Mouse (Mus musculus) left cerebral cortex, adult 11 months (tissue): ENCODE measurements around the gene Vcl.
A peak's percentile ranks its signal among the peaks of the same experiment; 100 is the strongest.

ENCODE experiments used
- DNase-seq: peaks from one replicate; pipeline ENCODE4 v3.0.0; 2022; ENCODE audit warnings: low spot score

The Vcl gene

DNA sequence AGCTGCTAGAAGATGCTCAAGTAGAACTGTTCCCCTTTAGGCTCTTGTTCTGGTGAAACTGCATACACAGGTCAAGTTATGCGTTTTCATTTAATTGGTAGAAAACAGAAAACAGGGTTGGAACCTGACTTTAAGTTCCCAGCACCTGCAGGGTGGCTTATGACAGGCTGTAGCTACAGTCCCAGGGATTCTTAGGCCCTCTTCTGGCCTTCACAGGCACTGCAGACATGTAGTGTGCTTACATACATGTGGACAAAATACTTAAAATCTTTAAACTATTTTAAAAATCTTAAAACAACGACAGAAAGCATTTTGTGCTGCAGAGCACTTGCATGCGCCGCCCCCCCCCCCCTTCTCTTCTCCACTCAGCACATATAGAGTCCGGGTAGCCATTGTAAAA, 140.4 kb downstream of the Vcl start:
- DNase-seq, result no peak

- DNase-seq, result no peak
Observed at GRCm38 (mm10) chr14:21073981-21074380, 144.8 kb downstream of the Vcl start.

- DNase-seq, result no peak
Observed at GRCm38 (mm10) chr14:21074398-21075320, 145.5 kb downstream of the Vcl start.

GRCm38 (mm10) chr14:21075751-21076500, 146.7 kb downstream of the Vcl start:
- peak; percentile 85 for DNase-seq

DNA sequence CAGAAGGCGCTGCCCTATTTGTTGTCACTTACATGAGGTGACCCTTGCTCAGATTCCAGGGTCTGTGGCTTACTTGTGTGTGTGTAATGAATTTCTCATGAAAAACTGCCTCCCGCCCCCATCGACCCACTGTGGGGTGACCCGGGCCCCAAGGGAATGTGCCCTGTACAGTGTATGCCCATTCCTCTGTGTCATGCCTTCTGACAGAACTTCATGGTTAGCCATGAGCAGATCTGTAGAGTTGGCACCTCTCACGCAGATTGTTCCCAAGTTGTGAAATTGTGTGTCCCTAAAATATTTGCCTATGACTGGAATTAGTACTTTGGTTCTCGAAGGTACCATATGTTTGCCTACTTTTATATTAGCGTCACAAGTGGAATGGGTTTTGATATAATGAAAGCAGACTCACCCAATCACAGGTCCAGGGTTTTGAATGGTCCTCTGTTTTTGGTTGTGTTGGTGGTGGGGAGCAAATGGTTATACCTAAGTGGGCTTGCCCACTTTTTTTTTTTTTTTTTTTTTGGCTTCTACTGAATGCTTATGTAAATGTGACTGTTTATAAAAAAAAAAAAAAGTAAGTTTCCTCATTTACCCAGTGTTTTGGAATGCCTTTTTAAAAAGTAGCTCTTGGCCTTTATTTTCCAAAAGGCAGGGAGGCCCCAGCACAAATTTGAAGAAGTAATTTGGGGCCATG, 147.4 kb downstream of the Vcl start:
- no peak for DNase-seq

DNA sequence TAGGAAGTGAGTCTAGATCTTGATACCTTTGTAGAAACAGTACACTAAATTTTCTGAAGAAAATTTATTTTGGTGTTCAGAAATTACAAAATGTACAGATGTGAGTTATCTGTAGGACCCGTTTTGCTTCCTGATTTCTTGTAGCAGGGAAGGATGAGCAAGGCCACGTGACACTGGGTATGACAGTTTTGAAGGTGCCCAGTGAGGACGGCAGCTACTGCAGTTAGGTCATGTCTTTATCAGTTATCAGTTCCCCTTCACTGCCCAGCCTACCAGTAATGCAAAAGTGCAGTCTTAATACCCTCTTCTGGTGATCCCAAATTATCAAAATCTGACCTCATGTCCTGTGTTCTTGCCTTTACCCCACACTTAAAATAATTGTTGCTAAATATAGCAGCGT, 148.7 kb downstream of the Vcl start:
- no peak for DNase-seq

- no peak for DNase-seq
Observed at GRCm38 (mm10) chr14:21078511-21078910, 149.3 kb downstream of the Vcl start.

DNA sequence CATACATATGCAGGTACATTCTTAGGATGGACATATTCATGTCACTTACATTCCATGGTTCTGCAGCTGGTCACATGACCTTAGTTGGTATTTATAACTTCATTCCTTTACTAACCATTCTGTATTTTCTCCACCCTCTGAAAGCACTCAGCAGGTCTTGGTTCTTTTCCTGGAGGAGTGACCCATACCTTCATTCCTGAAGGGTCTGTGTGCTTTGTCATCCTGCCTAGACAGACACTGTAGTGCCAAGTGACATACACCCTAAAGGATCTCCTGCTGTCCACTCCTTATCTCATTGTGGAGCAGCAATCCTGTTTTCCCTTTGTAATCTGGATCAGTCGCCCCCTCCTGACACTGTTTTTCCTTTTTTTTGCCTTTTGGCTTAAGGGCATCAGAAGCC, 153.6 kb downstream of the Vcl start:
- no peak for DNase-seq
